Mouse (Mus musculus) thymus, adult 2 months (tissue): Measurements from ENCODE around the gene Baat.

Experiments
- CTCF ChIP-seq: fragments of 200-500 bp; IDR thresholded peaks from 2 replicates; pipeline ENCODE4 v1.5.1; 2012; ENCODE audit warnings: mild to moderate bottlenecking, control low read depth, low read length, moderate library complexity, borderline replicate concordance; ENCODE audit not compliant: control insufficient read depth, poor library complexity, insufficient read depth; ENCODE audit errors: extremely low read depth
- POLR2A ChIP-seq: fragments of 200-500 bp; IDR thresholded peaks from 2 replicates; pipeline ENCODE4 v1.6.1; 2012; ENCODE audit warnings: mild to moderate bottlenecking, low read length, control low read depth, moderate library complexity; ENCODE audit not compliant: control insufficient read depth, poor library complexity, insufficient read depth; ENCODE audit errors: extremely low read depth

GRCm38 (mm10) chr4:49546873-49547543 is 40.7 kb upstream of the Baat start:
- TF ChIP-seq CTCF: no peak
- TF ChIP-seq POLR2A: no peak
